11 mouse cellular contexts compared by ENCODE assay signal in genomic region chr12:78865434-78865833, GRCm38 (mm10). TPM values are rescaled to one million over a fixed set of nuclear protein-coding genes. Genes with fewer than 3 reads are reported as not detected.
DNase-seq lines count a peak whose midpoint lies in the region; ATAC-seq and TF ChIP-seq lines count a peak whose summit lies in the region.
"Had no signal": no experiment of that assay in that cellular context is flagged by ENCODE, and none has a peak within 500 bp of the region (broad histone marks: within the 10 kb centered on the region; RNA-seq: fewer than 3 reads in every experiment).

No protein-coding gene starts in this region.

- TF ChIP-seq POLR2A in heart, adult 2 months (IDR thresholded peaks at IDR 0.05; ENCODE audit: insufficient read depth, low read depth, low read length) = no peak
- no peak for TF ChIP-seq POLR2A in MEL (IDR thresholded peaks at IDR 0.05; ENCODE audit: control insufficient read depth in 1 of 2, insufficient read depth in 1 of 2, low read depth in 1 of 2, low read length in 2 of 2, poor library complexity in 1 of 2)

- H3K4me1 ChIP-seq in heart, adult 2 months (ENCODE audit: control insufficient read depth, insufficient read depth, low read length) = peaks cover 2% of the 10 kb centered on the region
- H3K4me1 ChIP-seq in MEL (ENCODE audit: control insufficient read depth in 1 of 2, insufficient read depth in 2 of 2, low read length in 2 of 2) = peaks cover 12 to 13% of the 10 kb centered on the region in 2 experiments
- peaks cover 16% of the 10 kb centered on the region for H3K4me1 ChIP-seq in neural tube, embryonic 15.5 days

- ATAC-seq in neural tube, embryonic 15.5 days (ENCODE audit: low FRiP score) = no peak

- TF ChIP-seq CTCF in heart, adult 2 months (IDR thresholded peaks at IDR 0.05) = peak; percentile 39
- peak; percentile 48 to 56 (median 53) for TF ChIP-seq CTCF in MEL (IDR thresholded peaks at IDR 0.05 in 2 of 3, conservative IDR thresholded peaks at IDR 0.05 in 1 of 3; ENCODE audit: control insufficient read depth in 1 of 3, insufficient read depth in 1 of 3, low read depth in 2 of 3, low read length in 3 of 3, poor library complexity in 1 of 3, severe bottlenecking in 1 of 3)

- H3K79me2 ChIP-seq in heart, adult 2 months (replicated peaks; ENCODE audit: control insufficient read depth, insufficient read depth, low read length) = peaks cover 3% of the 10 kb centered on the region; the same call in 1 of the 2 replicates
- H3K79me2 ChIP-seq in MEL (ENCODE audit: control insufficient read depth, insufficient read depth, low read length, poor library complexity) = peaks cover 59% of the 10 kb centered on the region

- no peak for TF ChIP-seq EP300 in heart, adult 2 months (IDR thresholded peaks at IDR 0.05; ENCODE audit: insufficient read depth, low read depth, low read length)
- no peak for TF ChIP-seq EP300 in MEL (IDR thresholded peaks at IDR 0.05; ENCODE audit: low read depth in 1 of 2, low read length in 2 of 2)

- no peak overlapping the region for H3K9ac ChIP-seq in heart, adult 2 months (ENCODE audit: low read depth, low read length)
- no peak overlapping the region for H3K9ac ChIP-seq in MEL (ENCODE audit: control insufficient read depth, low read depth, low read length, poor library complexity, severe bottlenecking)
- no peak overlapping the region for H3K9ac ChIP-seq in neural tube, embryonic 15.5 days (replicated peaks)

- no peaks in the 10 kb centered on the region for H3K9me3 ChIP-seq in MEL (replicated peaks; ENCODE audit: insufficient read depth, low read length)
- no peaks in the 10 kb centered on the region for H3K9me3 ChIP-seq in neural tube, embryonic 15.5 days (replicated peaks)
- H3K9me3 ChIP-seq: forebrain, embryonic 10.5 days; hindbrain, embryonic 10.5 days had no signal

- H3K27me3 ChIP-seq in heart, adult 2 months (ENCODE audit: control insufficient read depth, insufficient read depth, low read length) = no peaks in the 10 kb centered on the region
- H3K27me3 ChIP-seq in MEL (ENCODE audit: control insufficient read depth in 1 of 2, insufficient read depth in 2 of 2, low read length in 2 of 2) = no peaks in the 10 kb centered on the region
- no peaks in the 10 kb centered on the region for H3K27me3 ChIP-seq in neural tube, embryonic 15.5 days (replicated peaks)

- 88% methylated on average over 1 of the region's 1 CpGs for WGBS in heart, adult 2 months
- 95% methylated on average over 1 of the region's 1 CpGs for WGBS in neural tube, embryonic 15.5 days

- peak; percentile 20 for TF ChIP-seq RAD21 in MEL (IDR thresholded peaks at IDR 0.05; ENCODE audit: low read depth, low read length)

- no peak overlapping the region for H3K4me3 ChIP-seq in heart, adult 2 months
- H3K4me3 ChIP-seq in MEL (ENCODE audit: control insufficient read depth in 1 of 2, insufficient read depth in 1 of 2, low read depth in 2 of 2, low read length in 2 of 2) = no peak overlapping the region
- H3K4me3 ChIP-seq in neural tube, embryonic 15.5 days (replicated peaks) = no peak overlapping the region
- H3K4me3 ChIP-seq: forebrain, embryonic 10.5 days; hindbrain, embryonic 10.5 days had no signal

- H3K4me2 ChIP-seq in neural tube, embryonic 15.5 days = no peak overlapping the region

- peaks cover 8% of the 10 kb centered on the region for H3K36me3 ChIP-seq in heart, adult 2 months (ENCODE audit: control insufficient read depth, insufficient read depth, low read length)
- peaks cover 34 to 48% of the 10 kb centered on the region in 2 experiments for H3K36me3 ChIP-seq in MEL (ENCODE audit: control insufficient read depth in 1 of 2, insufficient read depth in 2 of 2, low read length in 2 of 2)
- H3K36me3 ChIP-seq in neural tube, embryonic 15.5 days = peaks cover 13% of the 10 kb centered on the region

- no peak for DNase-seq in heart, adult 2 months
- DNase-seq in heart, adult 11 months = no peak
- DNase-seq in 3T3-L1 (ENCODE audit: low read depth, low spot score) = peak; percentile 68
- DNase-seq in MEL (ENCODE audit: low read depth, low spot score) = peak; percentile 69
- DNase-seq in lung, postnatal 14 days = peak; percentile 10
- DNase-seq in frontal cortex, postnatal 10 days (ENCODE audit: low spot score in 2 of 2) = no peak
- DNase-seq in gastrocnemius, adult 18-20 months (ENCODE audit: low spot score) = no peak
- DNase-seq: adrenal gland, adult 2 months had no signal

- intact Hi-C loops in heart, adult 2 months (cut with DNase I) = loop anchor here (10.0 kb wide), 2 partner anchors 641 to 1779 kb away; partner anchors contain the start of genes Erh, Gphn and Slc39a9

- H3K27ac ChIP-seq in heart, adult 2 months = no peak overlapping the region
- H3K27ac ChIP-seq in MEL (ENCODE audit: control insufficient read depth, low read depth, low read length) = no peak overlapping the region
- H3K27ac ChIP-seq in neural tube, embryonic 15.5 days (replicated peaks) = no peak overlapping the region
- H3K27ac ChIP-seq: forebrain, embryonic 10.5 days; hindbrain, embryonic 10.5 days had no signal

TF ChIP-seq in MEL, 35 proteins besides CTCF, POLR2A, EP300 and RAD21:
- no peak for TF ChIP-seq KAT2A (conservative IDR thresholded peaks at IDR 0.05; ENCODE audit: low read depth, low read length)
- no peak for TF ChIP-seq USF2 (IDR thresholded peaks at IDR 0.05; ENCODE audit: borderline replicate concordance in 1 of 2, insufficient read depth in 1 of 2, low read depth in 1 of 2, low read length in 2 of 2)
- no peak for TF ChIP-seq MEF2A (IDR thresholded peaks at IDR 0.05; ENCODE audit: extremely low read depth, insufficient replicate concordance, low read depth, low read length, poor library complexity, severe bottlenecking)
- TF ChIP-seq SMC3 (IDR thresholded peaks at IDR 0.05; ENCODE audit: low read depth, low read length) = peak; percentile 17; the same call in 1 of the 2 replicates
- 0 out of 2 replicates have a peak, but pooled peaks have one; percentile 41 for TF ChIP-seq MYC (IDR thresholded peaks at IDR 0.05; ENCODE audit: low read depth, low read length)
- no peak for TF ChIP-seq TAL1 (IDR thresholded peaks at IDR 0.05; ENCODE audit: low read length)

RNA-seq across cellular contexts. Expression of gene Eif2s1, which starts 3.8 kb away (rescaled TPM):
- 10 to 100 TPM; 54.6 to 55.0 TPM for total RNA-seq in heart, adult 2 months (2021)
- 11.8 and 21.2 TPM in 2 replicates for polyA plus RNA-seq in heart, adult 2 months (2012; rRNA removed)
- total RNA-seq in MEL (2012; rRNA removed) = 197 and 210 TPM in 2 replicates
- 100 to 1,000 TPM; 114 to 550 TPM for polyA plus RNA-seq in MEL (2012; ENCODE audit: insufficient read depth in 1 of 2, insufficient read length in 2 of 2, low read depth in 1 of 2, low replicate concordance in 2 of 2, missing spikeins in 1 of 2)
- polyA plus RNA-seq in neural tube, embryonic 15.5 days (2015; fragmentation: Nextera tagmentation; extraction: Ambion mirVana) = 147 and 170 TPM in 2 replicates
- 10 to 100 TPM; 37.1 to 42.4 TPM for total RNA-seq in gastrocnemius, adult 18-20 months (2021)

RNA-seq across cellular contexts. Expression of gene Atp6v1d, which starts 4.0 kb away (rescaled TPM):
- 10 to 100 TPM; 72.8 to 79.8 TPM for total RNA-seq in heart, adult 2 months (2021)
- 31.8 and 64.5 TPM in 2 replicates for polyA plus RNA-seq in heart, adult 2 months (2012; rRNA removed)
- total RNA-seq in MEL (2012; rRNA removed) = 27.0 and 28.0 TPM in 2 replicates
- polyA plus RNA-seq in MEL (2012; ENCODE audit: insufficient read depth in 1 of 2, insufficient read length in 2 of 2, low read depth in 1 of 2, low replicate concordance in 2 of 2, missing spikeins in 1 of 2) = 10 to 100 TPM in 1 of 2 experiments, not detected in 1; 51.7 TPM
- polyA plus RNA-seq in neural tube, embryonic 15.5 days (2015; fragmentation: Nextera tagmentation; extraction: Ambion mirVana) = 111 and 125 TPM in 2 replicates
- 10 to 100 TPM; 64.3 to 67.3 TPM for total RNA-seq in gastrocnemius, adult 18-20 months (2021)

RNA-seq across cellular contexts. Expression of gene Plek2, which starts 41.3 kb away (rescaled TPM):
- under 1 TPM; 0.27 to 0.29 TPM for total RNA-seq in heart, adult 2 months (2021)
- 0.10 and 0.41 TPM in 2 replicates for polyA plus RNA-seq in heart, adult 2 months (2012; rRNA removed)
- total RNA-seq in MEL (2012; rRNA removed) = 8.0 and 11.2 TPM in 2 replicates
- 10 to 100 TPM in 1 of 2 experiments, not detected in 1; 17.7 TPM for polyA plus RNA-seq in MEL (2012; ENCODE audit: insufficient read depth in 1 of 2, insufficient read length in 2 of 2, low read depth in 1 of 2, low replicate concordance in 2 of 2, missing spikeins in 1 of 2)
- polyA plus RNA-seq in neural tube, embryonic 15.5 days (2015; fragmentation: Nextera tagmentation; extraction: Ambion mirVana) = 2.6 and 4.0 TPM in 2 replicates
- under 1 TPM in 1 of 2 experiments, not detected in 1; 0.14 TPM for total RNA-seq in gastrocnemius, adult 18-20 months (2021)
- polyA plus RNA-seq: adrenal gland, adult 2 months had no signal

Comparison
In these comparisons a context has a peak if more than half of its experiments do, and no peak if none do; other contexts are left out.
1. DNase-seq: peak in 3T3-L1 (single experiment), MEL (single experiment) and lung, postnatal 14 days (single experiment); none in heart, adult 2 months (0 of 2), heart, adult 11 months (single experiment), frontal cortex, postnatal 10 days (0 of 2) and gastrocnemius, adult 18-20 months (single experiment).